Mouse (Mus musculus) ovary, adult 18-20 months (tissue): ENCODE results near the gene Nsun3.

Experiments
- DNase-seq: peaks from one replicate; pipeline ENCODE4 v3.0.0; 2022; ENCODE audit warnings: low spot score, mixed read lengths

Gene Nsun3

GRCm38 (mm10) chr16:62786621-62787331, at the start of gene Nsun3:
Gene Nsun3, minus strand, starts transcription at chr16:62786818.
- peak; percentile 92 for DNase-seq

DNA sequence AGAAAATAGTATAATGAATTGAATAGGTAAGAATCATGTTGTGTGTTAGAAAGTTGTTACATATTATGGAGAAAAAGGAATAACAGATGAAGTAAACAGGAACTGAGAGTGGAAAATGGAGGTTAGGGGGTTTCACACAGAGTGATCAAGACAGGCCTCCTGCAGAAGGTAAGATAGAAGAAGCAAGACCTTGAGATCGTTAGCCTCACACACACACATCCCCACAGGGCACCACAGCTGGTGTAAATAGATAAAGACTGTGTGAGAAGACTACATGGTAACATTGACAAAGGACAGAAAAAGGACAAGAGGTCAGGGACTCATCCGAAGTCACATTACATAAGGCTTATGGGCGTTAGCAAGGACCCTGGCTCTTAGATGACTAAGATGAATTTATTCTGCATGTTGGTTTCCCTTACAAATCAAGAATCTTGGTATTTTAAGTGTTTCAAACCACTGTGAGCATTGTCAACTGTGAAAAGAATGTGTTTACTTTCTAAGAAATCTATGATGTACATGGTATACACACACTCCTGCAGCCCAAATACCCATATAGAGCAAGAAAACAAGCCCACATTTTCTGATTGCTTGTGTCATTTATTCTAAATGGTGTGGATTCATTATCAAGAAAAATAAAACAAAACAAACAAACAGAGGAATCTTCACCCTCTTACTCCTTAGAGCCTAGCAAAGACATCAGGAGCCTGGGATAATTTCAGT, 47.6 kb upstream of the Nsun3 start:
- no peak for DNase-seq

DNA sequence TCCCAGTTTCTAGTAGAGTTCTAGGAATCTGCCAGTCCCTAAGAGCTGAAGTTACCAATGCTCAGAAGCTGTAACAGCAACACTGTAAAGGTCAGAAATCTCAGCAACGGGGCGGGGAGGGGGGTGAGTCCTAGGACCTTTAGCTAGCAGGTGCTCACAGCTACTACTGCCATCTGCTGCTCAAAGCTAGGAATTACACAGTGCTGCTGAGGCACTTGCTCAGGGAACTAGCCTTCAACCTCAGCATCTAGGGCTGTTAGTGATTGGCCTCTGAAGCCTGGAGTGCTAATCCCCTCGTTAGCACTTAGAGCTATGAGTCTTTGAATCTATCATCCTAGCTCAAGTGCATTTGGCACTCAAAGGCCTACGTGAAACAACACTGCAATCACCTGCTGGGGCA, 45.9 kb upstream of the Nsun3 start:
- no peak for DNase-seq

DNA sequence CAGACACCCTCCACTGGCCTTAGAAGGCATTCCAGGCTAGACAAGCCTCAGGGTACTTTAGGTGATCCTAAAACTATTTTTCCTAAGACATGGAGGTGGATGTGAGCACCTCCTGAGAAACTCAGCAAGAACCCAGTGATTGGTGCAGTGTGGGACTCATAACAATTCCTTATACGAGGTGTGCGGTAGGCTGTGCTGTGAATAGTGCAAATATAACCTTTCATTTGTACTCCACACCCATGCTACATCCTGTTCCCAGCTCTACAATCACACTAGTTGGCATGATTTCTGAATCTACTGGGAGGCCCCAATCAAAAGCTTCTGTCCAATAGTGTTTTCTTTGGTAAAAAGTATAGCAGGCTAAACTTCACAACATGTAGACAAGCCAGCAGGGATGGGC, 45.4 kb upstream of the Nsun3 start:
- DNase-seq = no peak

- DNase-seq = no peak
Observed at GRCm38 (mm10) chr16:62826156-62827001, 39.8 kb upstream of the Nsun3 start.

DNA sequence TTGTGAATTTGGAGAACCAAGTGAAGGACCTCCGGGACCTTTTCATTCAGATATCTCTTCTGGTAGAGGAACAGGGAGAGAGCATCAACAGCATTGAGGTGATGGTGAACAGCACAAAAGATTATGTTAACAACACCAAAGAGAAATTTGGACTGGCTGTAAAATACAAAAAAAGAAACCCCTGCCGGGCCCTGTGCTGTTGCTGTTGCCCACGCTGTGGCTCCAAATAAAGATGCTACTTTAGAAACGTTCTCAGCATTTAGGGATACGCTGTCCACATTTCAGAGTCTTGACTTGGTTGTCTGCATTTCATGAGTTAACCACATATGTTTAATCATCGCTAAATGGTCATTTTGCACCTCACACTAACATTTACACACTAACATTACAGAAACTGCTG, 35.9 kb upstream of the Nsun3 start:
- DNase-seq = no peak

DNA sequence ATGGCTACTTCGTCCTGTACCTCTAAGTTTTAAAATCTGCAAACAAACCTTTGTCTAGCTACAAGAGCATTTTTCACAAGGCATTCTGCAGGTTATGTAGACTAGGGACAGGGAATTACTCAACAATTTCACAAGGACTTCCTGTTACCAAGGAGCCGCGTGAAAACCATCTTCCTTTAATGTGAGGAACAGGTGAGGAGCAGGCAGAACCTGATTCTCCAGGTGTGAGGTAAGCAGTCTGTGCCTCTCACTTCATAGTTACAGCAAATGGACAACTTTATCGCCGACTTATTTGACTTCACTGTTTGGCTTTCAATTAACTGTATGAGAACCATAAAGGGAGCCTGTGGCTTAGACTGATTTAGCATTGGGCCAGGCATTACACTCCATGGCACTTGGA, 27.9 kb upstream of the Nsun3 start, which contains the start of gene Stx19:
TSS of gene Stx19 (plus strand) at position 186 of the 400 bp plus-strand sequence.
- no peak for DNase-seq

- DNase-seq = no peak
Observed at GRCm38 (mm10) chr16:62813790-62814189, 27.2 kb upstream of the Nsun3 start.

DNA sequence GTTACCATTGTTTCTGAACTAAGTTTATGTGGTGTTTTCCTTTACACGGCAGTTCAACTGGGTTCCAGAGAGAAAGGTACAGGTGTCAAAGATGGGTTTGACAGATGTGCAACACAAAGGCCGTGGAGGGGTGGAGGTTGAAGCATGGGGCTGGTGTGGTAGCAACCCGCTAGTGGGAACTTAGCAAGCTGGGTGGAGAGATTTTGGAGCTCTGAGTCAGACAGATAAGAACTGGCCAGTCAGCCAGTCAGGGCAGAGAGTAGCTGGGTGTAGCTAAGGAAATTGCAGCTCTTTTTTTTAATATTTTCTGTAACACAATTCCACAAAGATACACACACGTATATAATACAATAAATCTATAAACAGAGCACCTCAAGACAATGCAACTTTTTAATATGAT, 24.2 kb upstream of the Nsun3 start:
- no peak for DNase-seq

- DNase-seq = no peak
Observed at GRCm38 (mm10) chr16:62807249-62807979, 20.8 kb upstream of the Nsun3 start.

DNA sequence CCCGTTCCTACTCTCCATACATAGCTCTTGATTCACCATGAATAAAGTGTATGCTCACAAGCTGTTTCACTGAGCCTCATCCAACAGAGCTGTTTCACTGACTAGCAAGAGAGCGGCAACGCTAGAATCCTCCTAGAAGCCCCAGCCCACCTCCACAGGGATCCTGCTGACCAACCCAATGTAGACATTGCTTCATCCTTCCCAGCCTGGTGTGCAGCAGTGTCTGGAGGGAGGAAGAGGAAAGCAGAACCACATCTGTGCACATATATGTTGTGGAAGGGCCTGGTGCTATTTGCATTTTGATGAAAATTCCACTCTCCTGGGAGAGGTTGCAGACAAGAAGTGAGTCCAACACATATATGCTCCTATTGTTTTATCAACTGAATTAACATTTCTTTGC, 18.0 kb upstream of the Nsun3 start:
- no peak for DNase-seq

- DNase-seq = no peak
Observed at GRCm38 (mm10) chr16:62799839-62800238, 13.2 kb upstream of the Nsun3 start.

- DNase-seq = no peak
Observed at GRCm38 (mm10) chr16:62799426-62799825, 12.8 kb upstream of the Nsun3 start.

GRCm38 (mm10) chr16:62798808-62799207, 12.2 kb upstream of the Nsun3 start:
- DNase-seq = no peak

DNA sequence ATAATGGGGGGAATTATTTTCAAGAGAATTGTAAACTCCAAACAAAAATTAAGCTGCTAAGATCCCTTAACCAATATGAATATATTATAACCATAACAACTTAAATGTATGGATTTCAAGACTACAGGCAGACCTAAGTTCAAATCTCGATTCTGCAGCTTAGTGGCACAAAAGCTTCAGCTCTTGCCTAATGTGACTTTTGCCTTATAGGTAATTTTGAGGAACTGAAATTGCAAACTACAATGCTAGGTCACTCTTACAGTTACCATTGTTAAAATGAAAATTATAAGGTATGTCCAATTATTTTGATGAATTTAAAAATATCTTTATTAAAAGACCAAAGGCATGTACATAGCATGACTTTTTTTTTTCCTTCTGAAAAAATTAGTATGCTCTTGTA, 10.0 kb upstream of the Nsun3 start:
- DNase-seq = no peak

DNA sequence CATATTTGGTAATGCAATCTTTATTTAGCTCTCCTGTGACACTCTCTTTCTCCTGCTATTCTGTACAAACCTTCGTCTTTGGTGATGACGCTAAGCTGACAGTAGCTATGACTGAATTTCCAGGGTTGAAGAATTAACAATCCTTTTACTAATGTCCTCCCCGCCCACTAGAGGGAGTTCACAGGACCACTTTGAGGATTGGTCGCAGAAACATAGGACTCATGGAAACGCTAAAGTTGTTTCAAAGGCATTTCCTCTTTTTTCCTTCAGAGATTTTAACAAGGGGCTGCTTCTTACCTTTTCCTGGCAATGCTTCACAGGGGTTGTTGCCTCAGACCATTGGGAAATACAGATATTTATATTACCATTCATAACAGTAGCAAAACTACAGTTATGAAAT, 4.4 kb downstream of the Nsun3 start:
- no peak for DNase-seq

GRCm38 (mm10) chr16:62778282-62778681, 8.3 kb downstream of the Nsun3 start:
- no peak for DNase-seq

GRCm38 (mm10) chr16:62776034-62776433, 10.6 kb downstream of the Nsun3 start:
- DNase-seq = no peak

DNA sequence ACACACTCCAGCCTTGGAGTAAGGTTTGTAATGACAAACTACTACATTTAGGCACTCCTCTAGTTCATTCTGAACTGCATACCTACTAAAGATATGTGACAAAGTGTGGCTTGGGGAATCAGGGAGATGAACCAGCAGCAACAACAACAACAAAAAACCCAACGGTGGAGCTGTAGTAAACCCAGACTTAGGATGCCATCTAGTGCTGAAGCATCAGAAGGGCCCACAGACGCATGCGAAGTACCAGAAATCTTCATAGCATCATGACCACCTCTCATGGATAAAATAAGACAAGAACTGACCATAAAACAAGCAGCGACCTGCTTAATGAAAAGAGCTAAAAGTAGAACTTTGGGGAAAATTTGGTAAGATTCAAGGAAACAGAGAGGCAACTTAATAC, 13.2 kb downstream of the Nsun3 start:
- no peak for DNase-seq

DNA sequence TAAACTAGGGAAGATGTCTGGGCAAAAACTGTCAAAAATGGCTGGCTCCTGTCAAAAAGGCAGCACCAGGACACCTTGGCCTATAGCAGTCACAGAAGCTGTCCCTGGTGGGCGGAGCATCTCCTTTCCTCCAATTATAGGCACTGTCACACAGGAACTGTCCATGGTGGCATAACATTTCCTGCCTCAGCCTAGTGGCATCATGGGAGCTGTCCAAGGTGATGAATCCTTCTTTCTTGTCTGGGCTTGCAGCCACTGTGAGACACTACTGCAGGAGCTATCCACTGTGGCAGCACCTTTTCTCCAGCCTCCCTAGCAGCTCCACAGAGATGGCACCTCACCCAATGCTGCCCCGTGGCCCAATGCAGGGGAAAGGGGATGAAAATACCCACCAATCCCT, 28.3 kb downstream of the Nsun3 start:
- DNase-seq = no peak

DNA sequence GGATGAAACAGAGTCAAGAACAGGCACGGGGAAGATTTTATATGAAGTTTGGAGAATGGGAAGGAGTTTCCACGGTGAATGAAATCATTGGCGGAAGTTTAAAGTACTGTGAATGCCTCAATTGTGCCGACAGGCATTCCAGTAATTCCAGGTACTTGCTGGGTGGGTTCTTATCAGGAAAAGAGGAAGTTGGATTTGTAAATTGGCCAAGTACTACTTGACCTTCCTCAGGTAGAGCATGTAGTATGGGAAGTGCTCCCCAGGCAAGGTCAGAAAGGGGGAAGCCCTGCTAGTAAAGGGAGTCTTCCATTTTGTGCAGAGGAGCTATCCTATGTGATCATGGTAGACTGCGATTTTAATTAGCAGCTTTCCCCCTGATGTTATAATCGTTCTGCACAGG, 31.3 kb downstream of the Nsun3 start:
- no peak for DNase-seq

DNA sequence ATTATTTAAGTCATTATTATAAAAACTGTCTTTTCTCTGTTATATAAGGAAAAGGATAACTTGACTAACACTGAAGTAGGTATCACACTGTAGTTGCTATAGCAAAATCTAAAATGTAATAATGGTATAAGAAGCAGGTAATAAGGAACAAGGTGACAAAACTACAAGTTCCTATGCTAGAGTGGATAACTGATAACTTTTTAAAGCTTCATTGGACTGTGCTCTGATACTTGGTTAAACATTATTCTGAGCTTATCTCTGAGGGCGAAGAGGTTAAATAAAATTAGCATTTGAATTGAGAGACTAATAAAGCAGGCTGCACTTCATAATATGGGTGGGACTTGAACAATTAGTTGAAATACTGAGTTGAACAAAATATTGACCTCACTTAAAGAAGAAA, 33.0 kb downstream of the Nsun3 start:
- DNase-seq = no peak
